Mouse (Mus musculus) megakaryocyte-erythroid progenitor cell, adult 5 weeks (primary cell): ENCODE results near the gene Ush1g. TPM values are rescaled to one million over a fixed set of nuclear protein-coding genes. Genes with fewer than 3 reads are reported as not detected.

Source experiments
- polyA plus RNA-seq: library from polyadenylated mRNA; stranded (reverse); fragments of >175 nt; gene quantifications from 2 replicates; pipeline ENCODE4 v1.2.3, GENCODE M21; 2012

Ush1g gene
- not detected in 2 replicates for polyA plus RNA-seq

GRCm38 (mm10) chr11:115321906-115322693 is at the start of gene Ush1g:
Ush1g (minus strand) TSS chr11:115322041.

GRCm38 (mm10) chr11:115367395-115367944 is 45.6 kb upstream of the Ush1g start, which contains the start of gene Hid1:
Hid1 (minus strand) TSS chr11:115367756.

GRCm38 (mm10) chr11:115334531-115334930 is 12.7 kb upstream of the Ush1g start, which contains the start of gene Otop3:
Otop3 (plus strand) TSS chr11:115334731.

GRCm38 (mm10) chr11:115306863-115307262 is 15.0 kb downstream of the Ush1g start, which contains the start of gene Otop2:
Otop2 (plus strand) TSS chr11:115307163.

GRCm38 (mm10) chr11:115297214-115297826 is 24.5 kb downstream of the Ush1g start, which contains the start of gene Fads6:
Fads6 (minus strand) TSS chr11:115297663.

GRCm38 (mm10) chr11:115276780-115277603 is 44.8 kb downstream of the Ush1g start, which contains the start of gene Fdxr:
Fdxr (minus strand) TSS chr11:115277050.

GRCm38 (mm10) chr11:115267061-115267883 is 54.6 kb downstream of the Ush1g start, which contains the start of gene Grin2c:
Grin2c (minus strand) TSS chr11:115267243.

Other genes with a start within 250 kb of the Ush1g start
- 15.3 and 26.5 TPM in 2 replicates for gene Rab37, start 230.6 kb downstream of the Ush1g start, polyA plus RNA-seq
- 0.47 and 1.1 TPM in 2 replicates for gene Cd300lf, start 188.0 kb downstream of the Ush1g start, polyA plus RNA-seq
- gene Slc9a3r1, start 158.7 kb downstream of the Ush1g start, polyA plus RNA-seq: 221 and 253 TPM in 2 replicates
- gene Tmem104, start 134.6 kb downstream of the Ush1g start, polyA plus RNA-seq: 22.5 and 25.3 TPM in 2 replicates
- 11.7 and 12.6 TPM in 2 replicates for gene Nat9, start 134.2 kb downstream of the Ush1g start, polyA plus RNA-seq
- 0.05 TPM in 2 replicates for gene Grin2c, start 54.8 kb downstream of the Ush1g start, polyA plus RNA-seq
- gene Fdxr, start 45.0 kb downstream of the Ush1g start, polyA plus RNA-seq: 47.2 and 51.6 TPM in 2 replicates
- gene Fads6, start 24.4 kb downstream of the Ush1g start, polyA plus RNA-seq: 1.3 and 1.5 TPM in 2 replicates
- not detected in 2 replicates for gene Otop2, start 14.9 kb downstream of the Ush1g start, polyA plus RNA-seq
- gene Otop3, start 12.7 kb upstream of the Ush1g start, polyA plus RNA-seq: 0.07 TPM in 1 of 2 replicates, not detected in the other
- 0.90 and 0.91 TPM in 2 replicates for gene Hid1, start 45.7 kb upstream of the Ush1g start, polyA plus RNA-seq
- 0.11 and 0.26 TPM in 2 replicates for gene Cdr2l, start 59.9 kb upstream of the Ush1g start, polyA plus RNA-seq
- 50.0 and 65.5 TPM in 2 replicates for gene Mrpl58, start 81.7 kb upstream of the Ush1g start, polyA plus RNA-seq
- 101 and 128 TPM in 2 replicates for gene Atp5h, start 97.9 kb upstream of the Ush1g start, polyA plus RNA-seq
- 19.7 and 25.1 TPM in 2 replicates for gene Kctd2, start 98.1 kb upstream of the Ush1g start, polyA plus RNA-seq
- not detected in 2 replicates for gene Trim80, start 118.5 kb upstream of the Ush1g start, polyA plus RNA-seq
- gene Slc16a5, start 140.4 kb upstream of the Ush1g start, polyA plus RNA-seq: not detected in 2 replicates
- 54.4 and 66.0 TPM in 2 replicates for gene Armc7, start 153.6 kb upstream of the Ush1g start, polyA plus RNA-seq
- gene Nt5c, start 169.8 kb upstream of the Ush1g start, polyA plus RNA-seq: 94.7 and 110 TPM in 2 replicates
- 199 and 212 TPM in 2 replicates for gene Jpt1, start 192.3 kb upstream of the Ush1g start, polyA plus RNA-seq
- 320 and 361 TPM in 2 replicates for gene Sumo2, start 214.2 kb upstream of the Ush1g start, polyA plus RNA-seq
- 41.2 and 45.2 TPM in 2 replicates for gene Nup85, start 242.4 kb upstream of the Ush1g start, polyA plus RNA-seq